Comparison of ENCODE assay signal across 22 mouse cellular contexts in genomic region chr3:144540805-144541204, GRCm38 (mm10). TPM values are rescaled to one million over a fixed set of nuclear protein-coding genes. Genes with fewer than 3 reads are reported as not detected.
DNase-seq lines count a peak whose midpoint lies in the region; ATAC-seq and TF ChIP-seq lines count a peak whose summit lies in the region.
"Had no signal": no experiment of that assay in that cellular context is flagged by ENCODE, and none has a peak within 500 bp of the region (broad histone marks: within the 10 kb centered on the region; RNA-seq: fewer than 3 reads in every experiment).

No protein-coding gene starts in this region.

- no peak overlapping the region for H3K4me2 ChIP-seq in intestine, embryonic 14.5 days (ENCODE audit: low read length)
- H3K4me2 ChIP-seq in intestine, postnatal 0 days (replicated peaks; ENCODE audit: low read depth), result no peak overlapping the region
- H3K4me2 ChIP-seq in lung, embryonic 15.5 days, result no peak overlapping the region
- H3K4me2 ChIP-seq: embryonic facial prominence, embryonic 15.5 days; heart, embryonic 12.5 days; hindbrain, embryonic 14.5 days had no signal

- H3K36me3 ChIP-seq in intestine, embryonic 14.5 days (ENCODE audit: control insufficient read depth, insufficient read depth, low read length), result no peaks in the 10 kb centered on the region
- no peaks in the 10 kb centered on the region for H3K36me3 ChIP-seq in intestine, postnatal 0 days (ENCODE audit: control insufficient read depth, insufficient read depth)
- no peaks in the 10 kb centered on the region for H3K36me3 ChIP-seq in lung, embryonic 15.5 days
- H3K36me3 ChIP-seq: embryonic facial prominence, embryonic 15.5 days; forebrain, embryonic 10.5 days; heart, embryonic 12.5 days; hindbrain, embryonic 10.5 days had no signal

- 64% methylated on average over 3 of the region's 3 CpGs for WGBS in intestine, embryonic 14.5 days
- 78% methylated on average over 3 of the region's 3 CpGs for WGBS in intestine, postnatal 0 days
- 46% methylated on average over 3 of the region's 3 CpGs for WGBS in lung, embryonic 15.5 days

- no peak for ATAC-seq in intestine, embryonic 14.5 days (replicated peaks; ENCODE audit: low FRiP score, low TSS enrichment, low read depth)
- no peak for ATAC-seq in intestine, postnatal 0 days
- ATAC-seq in lung, embryonic 15.5 days (ENCODE audit: borderline replicate concordance, extremely low read depth, low FRiP score, low TSS enrichment), result no peak
- ATAC-seq: activated CD4-positive, CD25-positive, alpha-beta regulatory T cell, adult 4 months; forebrain, embryonic 14.5 days; Patski had no signal

- H3K27ac ChIP-seq in intestine, embryonic 14.5 days (ENCODE audit: low read depth), result no peak overlapping the region
- no peak overlapping the region for H3K27ac ChIP-seq in intestine, postnatal 0 days (ENCODE audit: low read depth, low read length)
- peak overlapping the region; percentile 34 for H3K27ac ChIP-seq in lung, embryonic 15.5 days
- H3K27ac ChIP-seq: embryonic facial prominence, embryonic 15.5 days; forebrain, embryonic 10.5 days; heart, adult 2 months; hindbrain, embryonic 10.5 days; hindbrain, embryonic 14.5 days had no signal

- no peaks in the 10 kb centered on the region for H3K9me3 ChIP-seq in intestine, embryonic 14.5 days (ENCODE audit: control insufficient read depth, low read length)
- H3K9me3 ChIP-seq in intestine, postnatal 0 days (ENCODE audit: control insufficient read depth), result no peaks in the 10 kb centered on the region
- H3K9me3 ChIP-seq in lung, embryonic 15.5 days, result no peaks in the 10 kb centered on the region
- H3K9me3 ChIP-seq: embryonic facial prominence, embryonic 15.5 days; forebrain, embryonic 10.5 days; heart, embryonic 12.5 days; hindbrain, embryonic 10.5 days had no signal

- no peak overlapping the region for H3K9ac ChIP-seq in intestine, embryonic 14.5 days (ENCODE audit: low read length)
- no peak overlapping the region for H3K9ac ChIP-seq in intestine, postnatal 0 days (ENCODE audit: low read depth, low read length)
- no peak overlapping the region for H3K9ac ChIP-seq in lung, embryonic 15.5 days
- H3K9ac ChIP-seq: embryonic facial prominence, embryonic 15.5 days; heart, embryonic 12.5 days; hindbrain, embryonic 14.5 days had no signal

- peak; percentile 47 for DNase-seq in intestine, embryonic 14.5 days (ENCODE audit: low spot score)
- DNase-seq in lung, postnatal 4 days, result no peak
- DNase-seq in lung, postnatal 25 days (ENCODE audit: low spot score), result peak; percentile 58
- DNase-seq in urinary bladder, postnatal 25 days (ENCODE audit: low spot score), result no peak
- DNase-seq: adrenal gland, adult 2 months; adrenal gland, postnatal 25 days; cerebellum, adult 18-20 months; cerebellum, postnatal 10 days; gastrocnemius, postnatal 36 days; heart, adult 2 months had no signal

- no peak for TF ChIP-seq CTCF in intestine, postnatal 0 days (IDR thresholded peaks at IDR 0.05; ENCODE audit: low read depth)

- peaks cover 40% of the 10 kb centered on the region for H3K4me1 ChIP-seq in intestine, embryonic 14.5 days (replicated peaks; ENCODE audit: control insufficient read depth, insufficient read depth, low read length)
- H3K4me1 ChIP-seq in intestine, postnatal 0 days (replicated peaks; ENCODE audit: control insufficient read depth, insufficient read depth, low read length), result no peaks in the 10 kb centered on the region; the same call in 1 of the 2 replicates
- H3K4me1 ChIP-seq in lung, embryonic 15.5 days, result peaks cover 49% of the 10 kb centered on the region

- H3K4me3 ChIP-seq in intestine, embryonic 14.5 days (ENCODE audit: low read depth, low read length), result no peak overlapping the region
- no peak overlapping the region for H3K4me3 ChIP-seq in intestine, postnatal 0 days (ENCODE audit: low read depth, low read length)
- H3K4me3 ChIP-seq in lung, embryonic 15.5 days, result no peak overlapping the region
- H3K4me3 ChIP-seq: embryonic facial prominence, embryonic 15.5 days; erythroblast, embryonic 14.5 days; forebrain, embryonic 10.5 days; heart, adult 2 months; heart, embryonic 12.5 days; hindbrain, embryonic 10.5 days had no signal

- H3K27me3 ChIP-seq in intestine, embryonic 14.5 days (replicated peaks; ENCODE audit: control insufficient read depth, insufficient read depth, low read length), result no peaks in the 10 kb centered on the region
- no peaks in the 10 kb centered on the region for H3K27me3 ChIP-seq in intestine, postnatal 0 days (replicated peaks; ENCODE audit: control insufficient read depth, insufficient read depth, low read length)
- no peaks in the 10 kb centered on the region for H3K27me3 ChIP-seq in lung, embryonic 15.5 days
- H3K27me3 ChIP-seq: CH12.LX; embryonic facial prominence, embryonic 15.5 days; heart, embryonic 12.5 days; Patski had no signal

RNA-seq across cellular contexts. Expression of gene Hs2st1, which starts 29.2 kb away (rescaled TPM):
- 13.7 and 14.3 TPM in 2 replicates for polyA plus RNA-seq in intestine, embryonic 14.5 days (2014; fragmentation: Nextera tagmentation; extraction: Ambion mirVana)
- polyA plus RNA-seq in intestine, postnatal 0 days (2015; fragmentation: Nextera tagmentation; extraction: Ambion mirVana), result 6.1 and 6.9 TPM in 2 replicates
- 10.8 and 11.7 TPM in 2 replicates for polyA plus RNA-seq in lung, embryonic 15.5 days (2015; fragmentation: Nextera tagmentation; extraction: Ambion mirVana)

RNA-seq across cellular contexts. Expression of gene Selenof, which starts 29.3 kb away (rescaled TPM):
- 448 and 458 TPM in 2 replicates for polyA plus RNA-seq in intestine, embryonic 14.5 days (2014; fragmentation: Nextera tagmentation; extraction: Ambion mirVana)
- polyA plus RNA-seq in intestine, postnatal 0 days (2015; fragmentation: Nextera tagmentation; extraction: Ambion mirVana), result 504 and 571 TPM in 2 replicates
- polyA plus RNA-seq in lung, embryonic 15.5 days (2015; fragmentation: Nextera tagmentation; extraction: Ambion mirVana), result 713 and 738 TPM in 2 replicates

Comparison
In these comparisons a context has a peak if more than half of its experiments do, and no peak if none do; other contexts are left out.
1. DNase-seq: peak in intestine, embryonic 14.5 days (single experiment) and lung, postnatal 25 days (single experiment); none in lung, postnatal 4 days (0 of 2) and urinary bladder, postnatal 25 days (single experiment).